Mouse (Mus musculus): ENCODE results near the gene Grid2.

Gene Grid2

GRCm38 (mm10) chr6:64046732-64047131, 791.1 kb downstream of the Grid2 start:
- no peaks in the 10 kb centered on the region for H3K27me3 ChIP-seq (ENCODE audit: insufficient read depth, low read length)
- TF ChIP-seq POU5F1 (IDR thresholded peaks at IDR 0.05; ENCODE audit: borderline replicate concordance, low read length) (no peak), CTCF (conservative IDR thresholded peaks at IDR 0.05; ENCODE audit: low read length) (no peak), NANOG (IDR thresholded peaks at IDR 0.05; ENCODE audit: borderline replicate concordance, low read length) (no peak)
- no peaks in the 10 kb centered on the region for H3K9me3 ChIP-seq (ENCODE audit: low read length)
- H3K4me1 ChIP-seq (replicated peaks; ENCODE audit: low read depth, low read length) = no peaks in the 10 kb centered on the region
- H3K4me3 ChIP-seq (replicated peaks; ENCODE audit: low read length) = no peak overlapping the region
- no peaks in the 10 kb centered on the region for H3K36me3 ChIP-seq (ENCODE audit: insufficient read depth, low read length)

- Histone ChIP-seq H3K36me3 (ENCODE audit: insufficient read depth, low read length) (no peaks in the 10 kb centered on the region), H3K27me3 (ENCODE audit: insufficient read depth, low read length) (no peaks in the 10 kb centered on the region), H3K4me3 (replicated peaks; ENCODE audit: low read length) (no peak overlapping the region), H3K4me1 (replicated peaks; ENCODE audit: low read depth, low read length) (no peaks in the 10 kb centered on the region), H3K9me3 (ENCODE audit: low read length) (no peaks in the 10 kb centered on the region)
- TF ChIP-seq NANOG (IDR thresholded peaks at IDR 0.05; ENCODE audit: borderline replicate concordance, low read length) (no peak), CTCF (conservative IDR thresholded peaks at IDR 0.05; ENCODE audit: low read length) (no peak), POU5F1 (IDR thresholded peaks at IDR 0.05; ENCODE audit: borderline replicate concordance, low read length) (no peak)
These were observed 792.3 kb downstream of the Grid2 start for GRCm38 (mm10) chr6:64047950-64048349.

GRCm38 (mm10) chr6:64063858-64064257, 808.2 kb downstream of the Grid2 start:
- no peaks in the 10 kb centered on the region for H3K27me3 ChIP-seq (ENCODE audit: insufficient read depth, low read length)
- no peaks in the 10 kb centered on the region for H3K4me1 ChIP-seq (replicated peaks; ENCODE audit: low read depth, low read length)
- TF ChIP-seq POU5F1 (IDR thresholded peaks at IDR 0.05; ENCODE audit: borderline replicate concordance, low read length) = no peak
- TF ChIP-seq CTCF (conservative IDR thresholded peaks at IDR 0.05; ENCODE audit: low read length) = no peak
- TF ChIP-seq NANOG (IDR thresholded peaks at IDR 0.05; ENCODE audit: borderline replicate concordance, low read length) = no peak
- no peaks in the 10 kb centered on the region for H3K36me3 ChIP-seq (ENCODE audit: insufficient read depth, low read length)
- no peaks in the 10 kb centered on the region for H3K9me3 ChIP-seq (ENCODE audit: low read length)
- H3K4me3 ChIP-seq (replicated peaks; ENCODE audit: low read length) = no peak overlapping the region

GRCm38 (mm10) chr6:64064704-64065103, 809.0 kb downstream of the Grid2 start:
- no peaks in the 10 kb centered on the region for H3K36me3 ChIP-seq (ENCODE audit: insufficient read depth, low read length)
- no peaks in the 10 kb centered on the region for H3K9me3 ChIP-seq (ENCODE audit: low read length)
- TF ChIP-seq POU5F1 (IDR thresholded peaks at IDR 0.05; ENCODE audit: borderline replicate concordance, low read length) (no peak), CTCF (conservative IDR thresholded peaks at IDR 0.05; ENCODE audit: low read length) (no peak), NANOG (IDR thresholded peaks at IDR 0.05; ENCODE audit: borderline replicate concordance, low read length) (no peak)
- H3K4me1 ChIP-seq (replicated peaks; ENCODE audit: low read depth, low read length) = no peaks in the 10 kb centered on the region
- H3K4me3 ChIP-seq (replicated peaks; ENCODE audit: low read length) = no peak overlapping the region
- no peaks in the 10 kb centered on the region for H3K27me3 ChIP-seq (ENCODE audit: insufficient read depth, low read length)

- H3K4me3 ChIP-seq (replicated peaks; ENCODE audit: low read length) = no peak overlapping the region
- no peaks in the 10 kb centered on the region for H3K27me3 ChIP-seq (ENCODE audit: insufficient read depth, low read length)
- H3K9me3 ChIP-seq (ENCODE audit: low read length) = no peaks in the 10 kb centered on the region
- TF ChIP-seq POU5F1 (IDR thresholded peaks at IDR 0.05; ENCODE audit: borderline replicate concordance, low read length) = no peak
- TF ChIP-seq CTCF (conservative IDR thresholded peaks at IDR 0.05; ENCODE audit: low read length) = no peak
- no peak for TF ChIP-seq NANOG (IDR thresholded peaks at IDR 0.05; ENCODE audit: borderline replicate concordance, low read length)
- no peaks in the 10 kb centered on the region for H3K36me3 ChIP-seq (ENCODE audit: insufficient read depth, low read length)
- H3K4me1 ChIP-seq (replicated peaks; ENCODE audit: low read depth, low read length) = no peaks in the 10 kb centered on the region
These were observed 817.7 kb downstream of the Grid2 start for GRCm38 (mm10) chr6:64073406-64073805.

- Histone ChIP-seq H3K36me3 (ENCODE audit: insufficient read depth, low read length) (no peaks in the 10 kb centered on the region), H3K4me1 (replicated peaks; ENCODE audit: low read depth, low read length) (no peaks in the 10 kb centered on the region), H3K27me3 (ENCODE audit: insufficient read depth, low read length) (no peaks in the 10 kb centered on the region), H3K4me3 (replicated peaks; ENCODE audit: low read length) (no peak overlapping the region), H3K9me3 (ENCODE audit: low read length) (no peaks in the 10 kb centered on the region)
- TF ChIP-seq POU5F1 (IDR thresholded peaks at IDR 0.05; ENCODE audit: borderline replicate concordance, low read length) = no peak
- TF ChIP-seq CTCF (conservative IDR thresholded peaks at IDR 0.05; ENCODE audit: low read length) = no peak
- TF ChIP-seq NANOG (IDR thresholded peaks at IDR 0.05; ENCODE audit: borderline replicate concordance, low read length) = no peak
These were observed 822.2 kb downstream of the Grid2 start for GRCm38 (mm10) chr6:64077911-64078310.

- TF ChIP-seq NANOG (IDR thresholded peaks at IDR 0.05; ENCODE audit: borderline replicate concordance, low read length) (no peak), CTCF (conservative IDR thresholded peaks at IDR 0.05; ENCODE audit: low read length) (no peak), POU5F1 (IDR thresholded peaks at IDR 0.05; ENCODE audit: borderline replicate concordance, low read length) (no peak)
These were observed 843.0 kb downstream of the Grid2 start for GRCm38 (mm10) chr6:64098662-64099061.

GRCm38 (mm10) chr6:64114594-64114993, 858.9 kb downstream of the Grid2 start:
- TF ChIP-seq NANOG (IDR thresholded peaks at IDR 0.05; ENCODE audit: borderline replicate concordance, low read length) = no peak
- no peak for TF ChIP-seq POU5F1 (IDR thresholded peaks at IDR 0.05; ENCODE audit: borderline replicate concordance, low read length)
- no peak for TF ChIP-seq CTCF (conservative IDR thresholded peaks at IDR 0.05; ENCODE audit: low read length)
- Histone ChIP-seq H3K4me1 (replicated peaks; ENCODE audit: low read depth, low read length) (no peaks in the 10 kb centered on the region), H3K9me3 (ENCODE audit: low read length) (no peaks in the 10 kb centered on the region), H3K27me3 (ENCODE audit: insufficient read depth, low read length) (no peaks in the 10 kb centered on the region), H3K4me3 (replicated peaks; ENCODE audit: low read length) (no peak overlapping the region), H3K36me3 (ENCODE audit: insufficient read depth, low read length) (no peaks in the 10 kb centered on the region)

More at GRCm38 (mm10) chr6:64098662-64099061, 843.0 kb downstream of the Grid2 start:
- Histone ChIP-seq H3K4me3 (replicated peaks; ENCODE audit: low read length) (no peak overlapping the region), H3K4me1 (replicated peaks; ENCODE audit: low read depth, low read length) (no peaks in the 10 kb centered on the region), H3K36me3 (ENCODE audit: insufficient read depth, low read length) (no peaks in the 10 kb centered on the region), H3K9me3 (ENCODE audit: low read length) (no peaks in the 10 kb centered on the region), H3K27me3 (ENCODE audit: insufficient read depth, low read length) (no peaks in the 10 kb centered on the region)

GRCm38 (mm10) chr6:64136275-64136674, 880.6 kb downstream of the Grid2 start:
- no peaks in the 10 kb centered on the region for H3K36me3 ChIP-seq (ENCODE audit: insufficient read depth, low read length)
- H3K4me3 ChIP-seq (replicated peaks; ENCODE audit: low read length) = no peak overlapping the region
- TF ChIP-seq NANOG (IDR thresholded peaks at IDR 0.05; ENCODE audit: borderline replicate concordance, low read length) (no peak), CTCF (conservative IDR thresholded peaks at IDR 0.05; ENCODE audit: low read length) (no peak), POU5F1 (IDR thresholded peaks at IDR 0.05; ENCODE audit: borderline replicate concordance, low read length) (no peak)
- H3K27me3 ChIP-seq (ENCODE audit: insufficient read depth, low read length) = no peaks in the 10 kb centered on the region
- H3K4me1 ChIP-seq (replicated peaks; ENCODE audit: low read depth, low read length) = no peaks in the 10 kb centered on the region; the same call in 1 of the 2 replicates
- H3K9me3 ChIP-seq (ENCODE audit: low read length) = no peaks in the 10 kb centered on the region

Data from E14TG2a.4 (cell line).